Mouse (Mus musculus) kidney, adult 2 months (tissue): Measurements from ENCODE around the gene Ube2e1.

Experiments used
- CTCF ChIP-seq: fragments of 200-500 bp; conservative IDR thresholded peaks from 2 replicates; pipeline ENCODE4 v1.5.1; 2011; ENCODE audit warnings: low read depth, mild to moderate bottlenecking, control low read depth, low read length, moderate library complexity, mixed read lengths; ENCODE audit not compliant: insufficient read depth, insufficient read length
- POLR2A ChIP-seq: fragments of 200-500 bp; IDR thresholded peaks from one replicate; pipeline ENCODE4 v1.6.1; 2011; ENCODE audit warnings: low read depth, low read length, control low read depth

DNA sequence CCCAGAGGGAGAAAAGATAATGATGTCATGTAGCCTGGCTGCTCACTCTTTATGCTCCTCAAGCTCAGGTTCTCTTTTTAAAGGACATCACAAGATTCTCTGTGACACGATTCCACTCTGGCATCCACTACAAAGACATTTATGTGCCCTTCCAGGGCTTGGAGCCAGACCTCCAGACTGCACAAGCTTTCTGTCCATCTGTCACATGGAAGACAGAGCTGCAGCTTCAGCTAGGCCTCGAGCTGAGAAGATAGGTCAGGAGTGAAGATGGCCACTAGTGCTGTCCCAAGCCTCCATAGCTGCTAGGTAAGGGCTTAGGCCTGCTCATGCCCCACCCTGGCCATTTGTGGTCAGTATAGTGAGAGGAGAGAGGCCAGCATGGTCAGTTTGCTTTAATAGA is 24.8 kb upstream of the Ube2e1 start:
- TF ChIP-seq CTCF = no peak
- no peak for TF ChIP-seq POLR2A
